In the genomic region with DNA sequence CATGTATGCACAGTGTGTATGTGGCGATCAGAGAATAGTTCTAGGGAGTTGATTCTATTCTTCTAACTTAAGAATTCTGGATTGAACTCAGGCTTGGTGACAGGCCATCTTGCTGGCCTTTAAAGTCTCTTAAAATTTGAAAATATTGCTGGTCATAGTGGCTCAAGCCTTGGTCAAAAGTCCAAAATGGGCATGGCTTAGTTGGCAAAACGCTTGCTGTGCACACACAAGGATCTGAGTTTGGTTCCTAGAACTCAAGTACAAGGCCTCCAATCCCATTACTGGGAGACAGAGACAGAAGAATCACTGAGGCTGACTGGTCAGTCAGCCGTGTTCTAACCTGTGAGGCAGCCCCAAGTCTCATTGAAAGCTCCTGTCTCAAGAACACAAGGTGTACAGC, we compare ENCODE assay signal across 19 mouse cellular contexts.
"Had no signal": no experiment of that assay in that cellular context is flagged by ENCODE, and none has a peak within 500 bp of the region (broad histone marks: within the 10 kb centered on the region; RNA-seq: fewer than 3 reads in every experiment).

No protein-coding gene starts in this region.

- H3K4me1 ChIP-seq: midbrain, embryonic 10.5 days; midbrain, embryonic 12.5 days; neural tube, embryonic 13.5 days; neural tube, embryonic 15.5 days had no signal

- H3K9ac ChIP-seq: lung, embryonic 14.5 days; midbrain, embryonic 12.5 days; neural tube, embryonic 13.5 days; neural tube, embryonic 15.5 days had no signal

- H3K9me3 ChIP-seq: midbrain, embryonic 10.5 days; midbrain, embryonic 12.5 days; neural tube, embryonic 13.5 days; neural tube, embryonic 15.5 days had no signal

- H3K27ac ChIP-seq: midbrain, embryonic 10.5 days; midbrain, embryonic 12.5 days; neural tube, embryonic 13.5 days; neural tube, embryonic 15.5 days had no signal

- H3K4me3 ChIP-seq: midbrain, embryonic 10.5 days; midbrain, embryonic 12.5 days; myocyte; neural tube, embryonic 13.5 days; neural tube, embryonic 15.5 days had no signal

- H3K27me3 ChIP-seq: midbrain, embryonic 12.5 days; neural tube, embryonic 13.5 days; neural tube, embryonic 15.5 days had no signal

- DNase-seq: lung, adult 18-20 months; lung, embryonic 14.5 days; lung, postnatal 10 days; lung, postnatal 4 days; midbrain, embryonic 14.5 days; retina, postnatal 1 day; right cerebral cortex, adult 18-20 months; right cerebral cortex, postnatal 25 days; right cerebral cortex, postnatal 4 days; spleen, adult 18-20 months; thymus, adult 18-20 months; thymus, postnatal 14 days; thymus, postnatal 36 days had no signal

- ATAC-seq: midbrain, embryonic 16.5 days had no signal

- H3K4me2 ChIP-seq: lung, embryonic 14.5 days; midbrain, embryonic 12.5 days; neural tube, embryonic 13.5 days; neural tube, embryonic 15.5 days had no signal
